ENCODE assay signal across 25 mouse cellular contexts in the genomic region with DNA sequence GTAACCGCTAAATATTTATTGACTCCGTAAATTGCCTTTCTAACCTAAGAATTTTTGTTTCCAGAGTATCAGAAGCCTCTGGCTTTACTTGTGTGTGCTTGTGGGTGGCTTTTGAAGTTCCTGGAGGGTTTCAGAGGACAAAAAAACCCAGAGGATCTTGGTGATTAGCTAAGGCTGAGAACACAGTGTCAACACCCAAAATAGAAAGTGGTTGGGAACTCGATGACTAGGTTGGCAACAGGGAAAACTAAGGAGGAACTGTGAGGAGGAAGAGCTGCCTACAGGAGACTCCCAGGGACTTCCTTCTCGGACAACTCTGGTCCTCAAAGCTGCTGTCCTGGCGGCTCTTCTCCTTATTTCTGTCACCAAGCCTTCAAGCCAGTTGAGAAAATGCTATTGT. TPM values are rescaled to one million over a fixed set of nuclear protein-coding genes. Genes with fewer than 3 reads are reported as not detected.
DNase-seq lines count a peak whose midpoint lies in the region; ATAC-seq lines count a peak whose summit lies in the region.
"Had no signal": no experiment of that assay in that cellular context is flagged by ENCODE, and none has a peak within 500 bp of the region (broad histone marks: within the 10 kb centered on the region; RNA-seq: fewer than 3 reads in every experiment).

No protein-coding gene starts in this region.

- WGBS in embryonic facial prominence, embryonic 15.5 days, result 55% methylated on average over 5 of the region's 5 CpGs
- 74% methylated on average over 5 of the region's 5 CpGs for WGBS in embryonic facial prominence, embryonic 10.5 days

- peaks cover 9% of the 10 kb centered on the region; the same call in 1 of the 2 replicates for H3K4me1 ChIP-seq in embryonic facial prominence, embryonic 15.5 days
- H3K4me1 ChIP-seq in embryonic facial prominence, embryonic 10.5 days, result peaks cover 15% of the 10 kb centered on the region

- H3K27me3 ChIP-seq in embryonic facial prominence, embryonic 15.5 days, result 0 out of 2 replicates have a peak, but pooled peaks cover 13% of the 10 kb centered on the region
- peaks cover 55% of the 10 kb centered on the region for H3K27me3 ChIP-seq in embryonic facial prominence, embryonic 10.5 days (replicated peaks; ENCODE audit: low read depth, poor library complexity, severe bottlenecking)

- H3K27ac ChIP-seq in embryonic facial prominence, embryonic 15.5 days (replicated peaks), result 0 out of 2 replicates have a peak overlapping the region, but pooled peaks have one; percentile 1
- no peak overlapping the region for H3K27ac ChIP-seq in embryonic facial prominence, embryonic 10.5 days (replicated peaks)
- H3K27ac ChIP-seq: embryonic facial prominence, embryonic 12.5 days; forebrain, embryonic 12.5 days; forebrain, embryonic 15.5 days; heart, embryonic 15.5 days; hindbrain, embryonic 10.5 days; hindbrain, embryonic 13.5 days had no signal

- H3K4me3 ChIP-seq in embryonic facial prominence, embryonic 15.5 days (replicated peaks), result no peak overlapping the region
- H3K4me3 ChIP-seq in embryonic facial prominence, embryonic 10.5 days, result no peak overlapping the region
- H3K4me3 ChIP-seq: erythroblast, embryonic 14.5 days; forebrain, embryonic 15.5 days had no signal

- H3K36me3 ChIP-seq in embryonic facial prominence, embryonic 15.5 days, result no peaks in the 10 kb centered on the region
- no peaks in the 10 kb centered on the region for H3K36me3 ChIP-seq in embryonic facial prominence, embryonic 10.5 days (replicated peaks)
- H3K36me3 ChIP-seq: embryonic facial prominence, embryonic 12.5 days; forebrain, embryonic 12.5 days; forebrain, embryonic 15.5 days; heart, embryonic 12.5 days; heart, embryonic 15.5 days; hindbrain, embryonic 10.5 days; hindbrain, embryonic 13.5 days had no signal

- DNase-seq in embryonic facial prominence, embryonic 10.5 days (ENCODE audit: low spot score), result no peak
- peak; percentile 32 for DNase-seq in layer of hippocampus, adult 9-11 months
- no peak for DNase-seq in layer of hippocampus, postnatal 25 days (ENCODE audit: extremely low spot score in 1 of 2, low spot score in 1 of 2)
- DNase-seq in right cerebral cortex, adult 18-20 months, result peak; percentile 62
- DNase-seq in right cerebral cortex, postnatal 4 days, result no peak
- DNase-seq: adrenal gland, adult 8-10 months; adrenal gland, postnatal 25 days; cerebellum, adult 9-10 months; cerebellum, postnatal 14 days; gastrocnemius, postnatal 10 days; gastrocnemius, postnatal 36 days; heart, postnatal 10 days; heart, postnatal 36 days had no signal

- no peak overlapping the region for H3K4me2 ChIP-seq in embryonic facial prominence, embryonic 15.5 days (replicated peaks)

- H3K9me3 ChIP-seq in embryonic facial prominence, embryonic 15.5 days (replicated peaks), result no peaks in the 10 kb centered on the region
- no peaks in the 10 kb centered on the region for H3K9me3 ChIP-seq in embryonic facial prominence, embryonic 10.5 days
- H3K9me3 ChIP-seq: embryonic facial prominence, embryonic 12.5 days; forebrain, embryonic 12.5 days; forebrain, embryonic 15.5 days; heart, embryonic 12.5 days; heart, embryonic 15.5 days; hindbrain, embryonic 10.5 days; hindbrain, embryonic 13.5 days had no signal

- H3K9ac ChIP-seq in embryonic facial prominence, embryonic 15.5 days, result no peak overlapping the region
- H3K9ac ChIP-seq: embryonic facial prominence, embryonic 12.5 days; forebrain, embryonic 12.5 days; forebrain, embryonic 15.5 days; heart, embryonic 12.5 days; heart, embryonic 15.5 days; hindbrain, embryonic 13.5 days had no signal

- ATAC-seq in embryonic facial prominence, embryonic 15.5 days (ENCODE audit: insufficient number of reproducible peaks, low FRiP score, low TSS enrichment, low read depth), result no peak
- ATAC-seq: activated CD4-positive, CD25-positive, alpha-beta regulatory T cell, adult 4 months; forebrain, embryonic 15.5 days; hindbrain, embryonic 16.5 days had no signal

RNA-seq across cellular contexts. Expression of a gene that starts 1.2 kb away (rescaled TPM):
- 7.9 and 11.5 TPM in 2 replicates for polyA plus RNA-seq in embryonic facial prominence, embryonic 15.5 days (2015; fragmentation: Nextera tagmentation; extraction: Ambion mirVana)
- polyA plus RNA-seq in embryonic facial prominence, embryonic 10.5 days (2016; fragmentation: Nextera tagmentation; extraction: Ambion mirVana), result 0.91 and 0.96 TPM in 2 replicates
- total RNA-seq in layer of hippocampus, postnatal 25 days (2021), result 100 to 1,000 TPM; 377 to 428 TPM
- total RNA-seq: granulocyte monocyte progenitor cell, adult 5-6 weeks had no signal

Comparison
In these comparisons a context has a peak if more than half of its experiments do, and no peak if none do; other contexts are left out.
1. DNase-seq: peak in layer of hippocampus, adult 9-11 months (single experiment) and right cerebral cortex, adult 18-20 months (single experiment); none in embryonic facial prominence, embryonic 10.5 days (single experiment), layer of hippocampus, postnatal 25 days (0 of 2) and right cerebral cortex, postnatal 4 days (single experiment).